Mouse (Mus musculus) myocyte (in vitro differentiated cells): ENCODE data around the gene Thoc2.

Experiments
- MAX ChIP-seq: IDR thresholded peaks from one replicate; pipeline ENCODE4 v1.6.1; 2011; ENCODE audit warnings: low read depth, mild to moderate bottlenecking, control low read depth
- MYOD1 ChIP-seq, 3 experiments: IDR thresholded peaks; one replicate each; pipeline ENCODE4 v1.6.1; 2011; ENCODE audit warnings: control low read depth in 2 of 3, low read depth in 2 of 3, mild to moderate bottlenecking in 2 of 3, moderate library complexity in 1 of 3; ENCODE audit not compliant: insufficient read length in 2 of 3, control insufficient read depth in 1 of 3
- MYOG ChIP-seq, 3 experiments: IDR thresholded peaks; one replicate each; pipeline ENCODE4 v1.6.1; 2011; ENCODE audit warnings: control low read depth in 2 of 3, low read depth in 2 of 3, mild to moderate bottlenecking in 2 of 3; ENCODE audit not compliant: insufficient read length in 2 of 3, control insufficient read depth in 1 of 3, insufficient read depth in 1 of 3
- POLR2A ChIP-seq: IDR thresholded peaks from one replicate; pipeline ENCODE4 v1.6.1; 2011; ENCODE audit warnings: low read depth, mild to moderate bottlenecking, control low read depth, moderate library complexity; ENCODE audit not compliant: insufficient read length
- POLR2AphosphoS2 ChIP-seq: IDR thresholded peaks from one replicate; pipeline ENCODE4 v1.6.1; 2011; ENCODE audit warnings: low read depth, control low read depth; ENCODE audit not compliant: insufficient read length
- TCF12 ChIP-seq: IDR thresholded peaks from one replicate; pipeline ENCODE4 v1.6.1; 2011; ENCODE audit warnings: mild to moderate bottlenecking, control low read depth; ENCODE audit not compliant: poor library complexity, insufficient read depth, severe bottlenecking
- TCF3 ChIP-seq: IDR thresholded peaks from one replicate; pipeline ENCODE4 v1.6.1; 2011; ENCODE audit warnings: low read depth, control low read depth; ENCODE audit not compliant: insufficient read length
- USF1 ChIP-seq: IDR thresholded peaks from one replicate; pipeline ENCODE4 v1.6.1; 2011; ENCODE audit warnings: low read depth, mild to moderate bottlenecking, control low read depth, moderate library complexity

- TF ChIP-seq TCF3 (no peak), MAX (no peak), TCF12 (no peak), POLR2A (no peak), POLR2AphosphoS2 (no peak), USF1 (no peak), MYOG (IDR thresholded peaks at IDR 0.05; ENCODE audit: control insufficient read depth in 1 of 3, insufficient read depth in 1 of 3, insufficient read length in 2 of 3, low read depth in 2 of 3) (no peak), MYOD1 (IDR thresholded peaks at IDR 0.05; ENCODE audit: control insufficient read depth in 1 of 3, insufficient read length in 2 of 3, low read depth in 2 of 3) (no peak)
Measured at GRCm38 (mm10) chrX:41884759-41885505, 35.5 kb downstream of the Thoc2 start.
